Mouse (Mus musculus) heart, postnatal 0 days (tissue): Measurements from ENCODE around the gene Cenpj.

ENCODE experiments used
- CTCF ChIP-seq: IDR thresholded peaks from 2 replicates; pipeline ENCODE4 v1.5.1; 2016; ENCODE audit warnings: antibody characterized with exemption, control low read depth, low read depth
- EP300 ChIP-seq: IDR thresholded peaks from 2 replicates; pipeline ENCODE4 v1.6.1; 2016; ENCODE audit warnings: antibody characterized with exemption, low read depth

- TF ChIP-seq CTCF (no peak), EP300 (no peak)
Measured at GRCm38 (mm10) chr14:56506743-56507142, 68.5 kb downstream of the Cenpj start.
